Mouse (Mus musculus) myocyte (in vitro differentiated cells): ENCODE results near the gene Arhgap17. TPM values are rescaled to one million over a fixed set of nuclear protein-coding genes. Genes with fewer than 3 reads are reported as not detected.

ENCODE experiments used
- H3K27me3 ChIP-seq: one replicate; pipeline ENCODE4 v1.6.1; 2011; ENCODE audit not compliant: control insufficient read depth, insufficient read depth, insufficient read length
- H3K36me3 ChIP-seq: one replicate; pipeline ENCODE4 v1.6.1; 2011; ENCODE audit not compliant: control insufficient read depth, insufficient read depth
- H3K4me2 ChIP-seq: one replicate; pipeline ENCODE4 v1.6.1; 2011; ENCODE audit warnings: low read depth, control low read depth
- H3K4me3 ChIP-seq: one replicate; pipeline ENCODE4 v1.5.1; 2011; ENCODE audit warnings: mild to moderate bottlenecking, control low read depth, moderate library complexity
- H3K79me2 ChIP-seq: one replicate; pipeline ENCODE4 v1.6.1; 2011; ENCODE audit not compliant: control insufficient read depth, insufficient read depth
- H3ac ChIP-seq: one replicate; pipeline ENCODE4 v1.6.1; 2011; ENCODE audit not compliant: control insufficient read depth, insufficient read length
- CEBPB ChIP-seq: IDR thresholded peaks from 2 replicates; pipeline ENCODE4 v1.6.1; 2011; ENCODE audit warnings: mild to moderate bottlenecking, moderate library complexity; ENCODE audit not compliant: poor library complexity, insufficient read depth, severe bottlenecking
- E2F4 ChIP-seq: IDR thresholded peaks from one replicate; pipeline ENCODE4 v1.6.1; 2011; ENCODE audit warnings: mild to moderate bottlenecking, control low read depth, moderate library complexity; ENCODE audit not compliant: insufficient read depth
- MAX ChIP-seq: IDR thresholded peaks from one replicate; pipeline ENCODE4 v1.6.1; 2011; ENCODE audit warnings: low read depth, mild to moderate bottlenecking, control low read depth
- MYOD1 ChIP-seq, 3 experiments: IDR thresholded peaks; one replicate each; pipeline ENCODE4 v1.6.1; 2011; ENCODE audit warnings: control low read depth in 2 of 3, low read depth in 2 of 3, mild to moderate bottlenecking in 2 of 3, moderate library complexity in 1 of 3; ENCODE audit not compliant: insufficient read length in 2 of 3, control insufficient read depth in 1 of 3
- MYOG ChIP-seq, 3 experiments: IDR thresholded peaks; one replicate each; pipeline ENCODE4 v1.6.1; 2011; ENCODE audit warnings: control low read depth in 2 of 3, low read depth in 2 of 3, mild to moderate bottlenecking in 2 of 3; ENCODE audit not compliant: insufficient read length in 2 of 3, control insufficient read depth in 1 of 3, insufficient read depth in 1 of 3
- POLR2A ChIP-seq: IDR thresholded peaks from one replicate; pipeline ENCODE4 v1.6.1; 2011; ENCODE audit warnings: low read depth, mild to moderate bottlenecking, control low read depth, moderate library complexity; ENCODE audit not compliant: insufficient read length
- POLR2AphosphoS2 ChIP-seq: IDR thresholded peaks from one replicate; pipeline ENCODE4 v1.6.1; 2011; ENCODE audit warnings: low read depth, control low read depth; ENCODE audit not compliant: insufficient read length
- REST ChIP-seq: IDR thresholded peaks from one replicate; pipeline ENCODE4 v1.6.1; 2011; ENCODE audit warnings: mild to moderate bottlenecking, control low read depth, moderate library complexity; ENCODE audit not compliant: insufficient read depth, insufficient read length
- SRF ChIP-seq: IDR thresholded peaks from one replicate; pipeline ENCODE4 v1.6.1; 2011; ENCODE audit warnings: low read depth; ENCODE audit not compliant: control insufficient read depth, insufficient read length
- TCF12 ChIP-seq: IDR thresholded peaks from one replicate; pipeline ENCODE4 v1.6.1; 2011; ENCODE audit warnings: mild to moderate bottlenecking, control low read depth; ENCODE audit not compliant: poor library complexity, insufficient read depth, severe bottlenecking
- TCF3 ChIP-seq: IDR thresholded peaks from one replicate; pipeline ENCODE4 v1.6.1; 2011; ENCODE audit warnings: low read depth, control low read depth; ENCODE audit not compliant: insufficient read length
- USF1 ChIP-seq: IDR thresholded peaks from one replicate; pipeline ENCODE4 v1.6.1; 2011; ENCODE audit warnings: low read depth, mild to moderate bottlenecking, control low read depth, moderate library complexity
- polyA plus RNA-seq: library from polyadenylated mRNA; unstranded; fragments of >200 nt; fragmentation: generic; extraction: Trizol; gene quantifications from one replicate; pipeline ENCODE4 v1.2.1, GENCODE M21; 2012; ENCODE audit warnings: missing spikeins

The Arhgap17 gene
- polyA plus RNA-seq, 1 experiment = 18.0 TPM

- peak overlapping the region; percentile 85 for H3K4me2 ChIP-seq
- H3ac ChIP-seq = no peak overlapping the region
- no peaks in the 10 kb centered on the region for H3K36me3 ChIP-seq
- no peaks in the 10 kb centered on the region for H3K27me3 ChIP-seq
- TF ChIP-seq POLR2AphosphoS2 (no peak), CEBPB (no peak), MYOD1 (IDR thresholded peaks at IDR 0.05; ENCODE audit: control insufficient read depth in 1 of 3, insufficient read length in 2 of 3, low read depth in 2 of 3) (no peak)
- H3K79me2 ChIP-seq = peaks cover 33% of the 10 kb centered on the region
- peak overlapping the region; percentile 80 for H3K4me3 ChIP-seq
Measured at GRCm38 (mm10) chr7:123370700-123371099, 985 bp upstream of the Arhgap17 start.

- peak overlapping the region; percentile 99 for H3K4me2 ChIP-seq
- H3K79me2 ChIP-seq = peaks cover 50% of the 10 kb centered on the region
- no peaks in the 10 kb centered on the region for H3K36me3 ChIP-seq
- no peaks in the 10 kb centered on the region for H3K27me3 ChIP-seq
- no peak for TF ChIP-seq REST
- no peak for TF ChIP-seq POLR2A
- no peak for TF ChIP-seq SRF
- no peak for TF ChIP-seq MAX
- TF ChIP-seq POLR2AphosphoS2 = no peak
- H3ac ChIP-seq = peak overlapping the region; percentile 69
- H3K4me3 ChIP-seq = peak overlapping the region; percentile 80
Measured at GRCm38 (mm10) chr7:123368778-123369746, 653 bp downstream of the Arhgap17 start.

DNA sequence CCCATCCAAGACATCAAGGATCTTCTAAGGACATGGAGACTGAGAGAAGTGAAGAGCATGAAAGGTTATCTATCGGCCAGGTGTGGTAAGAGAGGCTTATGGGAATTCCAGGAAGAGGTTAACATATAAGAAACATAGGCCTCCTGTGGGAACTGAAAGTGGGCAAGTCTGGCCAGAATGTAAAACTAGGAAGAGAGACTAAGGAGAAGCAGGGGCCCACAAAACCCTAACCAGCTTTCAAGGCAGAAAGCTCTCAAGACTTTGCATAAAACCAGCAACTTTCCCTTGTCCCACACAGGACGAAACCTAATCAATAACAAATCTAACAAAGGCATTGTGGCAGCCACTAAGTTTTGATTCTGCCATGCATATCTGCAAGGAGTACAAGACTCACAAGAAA lies 1.5 kb downstream of the Arhgap17 start:
- H3K79me2 ChIP-seq = peaks cover 58% of the 10 kb centered on the region
- H3ac ChIP-seq = no peak overlapping the region
- peak overlapping the region; percentile 80 for H3K4me3 ChIP-seq
- no peak for TF ChIP-seq USF1
- TF ChIP-seq POLR2A = no peak
- TF ChIP-seq MYOD1 (IDR thresholded peaks at IDR 0.05; ENCODE audit: control insufficient read depth in 1 of 3, insufficient read length in 2 of 3, low read depth in 2 of 3) = no peak
- no peak for TF ChIP-seq CEBPB
- TF ChIP-seq REST = no peak
- TF ChIP-seq MYOG (IDR thresholded peaks at IDR 0.05; ENCODE audit: control insufficient read depth in 1 of 3, insufficient read depth in 1 of 3, insufficient read length in 2 of 3, low read depth in 2 of 3) = no peak
- no peak for TF ChIP-seq POLR2AphosphoS2
- TF ChIP-seq TCF12 = no peak
- TF ChIP-seq E2F4 = no peak
- TF ChIP-seq TCF3 = no peak
- no peak for TF ChIP-seq SRF
- TF ChIP-seq MAX = no peak
- peak overlapping the region; percentile 99 for H3K4me2 ChIP-seq
- no peaks in the 10 kb centered on the region for H3K27me3 ChIP-seq
- no peaks in the 10 kb centered on the region for H3K36me3 ChIP-seq

GRCm38 (mm10) chr7:123367218-123368150 lies 2.2 kb downstream of the Arhgap17 start:
- Histone ChIP-seq H3ac (no peak overlapping the region), H3K4me2 (peak overlapping the region; percentile 99), H3K4me3 (peak overlapping the region; percentile 80), H3K27me3 (no peaks in the 10 kb centered on the region), H3K79me2 (peaks cover 64% of the 10 kb centered on the region), H3K36me3 (no peaks in the 10 kb centered on the region)
- no peak for TF ChIP-seq TCF3
- no peak for TF ChIP-seq REST
- no peak for TF ChIP-seq MAX
- no peak for TF ChIP-seq E2F4
- TF ChIP-seq CEBPB = no peak
- no peak for TF ChIP-seq POLR2AphosphoS2

DNA sequence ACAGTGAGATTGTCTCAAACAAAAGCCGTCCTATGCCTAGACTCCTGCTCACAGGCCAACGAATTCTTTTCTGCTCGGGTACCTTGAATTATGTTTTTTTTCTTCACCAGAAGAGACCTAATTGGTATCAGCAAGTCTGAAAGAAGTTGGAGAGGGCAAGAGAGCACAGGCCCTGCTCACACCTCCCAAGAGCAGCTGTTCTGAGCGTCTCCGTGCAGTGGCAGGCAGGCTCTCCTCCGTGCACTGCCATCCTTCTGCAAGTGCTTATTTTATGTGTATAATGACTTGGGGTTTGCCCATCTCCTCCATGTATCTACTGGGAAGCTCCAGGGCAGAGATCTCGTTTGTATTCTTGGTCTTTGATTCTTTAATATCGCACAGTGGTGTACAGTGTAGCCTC lies 2.9 kb downstream of the Arhgap17 start:
- H3K4me2 ChIP-seq = peak overlapping the region; percentile 99
- no peaks in the 10 kb centered on the region for H3K27me3 ChIP-seq
- H3ac ChIP-seq = no peak overlapping the region
- H3K79me2 ChIP-seq = peaks cover 71% of the 10 kb centered on the region
- peaks cover 2% of the 10 kb centered on the region for H3K36me3 ChIP-seq
- TF ChIP-seq MYOD1 (IDR thresholded peaks at IDR 0.05; ENCODE audit: control insufficient read depth in 1 of 3, insufficient read length in 2 of 3, low read depth in 2 of 3) (peak in 2 of 3 experiments; percentile 70 to 73), TCF12 (no peak), MYOG (IDR thresholded peaks at IDR 0.05; ENCODE audit: control insufficient read depth in 1 of 3, insufficient read depth in 1 of 3, insufficient read length in 2 of 3, low read depth in 2 of 3) (peak in 2 of 3 experiments; percentile 22 to 60)
- no peak overlapping the region for H3K4me3 ChIP-seq
